Mouse (Mus musculus) forebrain, postnatal 0 days (tissue): ENCODE measurements at regions not wholly inside any gene's neighbourhood (a gene's known extent, or its start where the extent isn't known, plus 50 kb on each side); places are given as distances from the start of the nearest gene placed in this dataset.

Source experiments
- ATAC-seq: fragments of 200-750 bp; cut with Nextera tagmentation; 2 replicates; pipeline ENCODE4 v1.8.0; 2017; ENCODE audit warnings: mild to moderate bottlenecking, moderate library complexity
- DNase-seq: peaks from one replicate; pipeline ENCODE4 v3.0.0-alpha.2; 2015
- H3K27ac ChIP-seq: fragments of 300-500 bp; sonication (generic); 2 replicates; pipeline ENCODE4 v1.5.1; 2014; ENCODE audit warnings: low read depth, mild to moderate bottlenecking, antibody characterized with exemption, low read length, moderate library complexity, mixed read lengths
- H3K27me3 ChIP-seq: fragments of 300-500 bp; sonication (generic); 2 replicates; pipeline ENCODE4 v1.6.1; 2014; ENCODE audit warnings: mild to moderate bottlenecking, low read length, mixed read lengths; ENCODE audit not compliant: insufficient read depth
- H3K36me3 ChIP-seq: fragments of 300-500 bp; sonication (generic); 2 replicates; pipeline ENCODE4 v1.6.1; 2014; ENCODE audit warnings: mild to moderate bottlenecking, moderate library complexity; ENCODE audit not compliant: insufficient read depth
- H3K4me1 ChIP-seq: fragments of 300-500 bp; sonication (generic); 2 replicates; pipeline ENCODE4 v1.6.1; 2014; ENCODE audit warnings: antibody characterized with exemption; ENCODE audit not compliant: insufficient read depth
- H3K4me2 ChIP-seq: fragments of 300-500 bp; sonication (generic); 2 replicates; pipeline ENCODE4 v1.6.1; 2014; ENCODE audit warnings: low read depth, mild to moderate bottlenecking, moderate library complexity
- H3K4me3 ChIP-seq: fragments of 300-500 bp; sonication (generic); 2 replicates; pipeline ENCODE4 v1.5.1; 2014; ENCODE audit warnings: low read depth, low read length, mixed read lengths
- H3K9ac ChIP-seq: fragments of 300-500 bp; sonication (generic); 2 replicates; pipeline ENCODE4 v1.6.1; 2014; ENCODE audit warnings: mild to moderate bottlenecking
- H3K9me3 ChIP-seq: fragments of 300-500 bp; sonication (generic); 2 replicates; pipeline ENCODE4 v1.6.1; 2016; ENCODE audit warnings: low read length
- CTCF ChIP-seq: sonication (generic); IDR thresholded peaks from 2 replicates; pipeline ENCODE4 v1.5.1; 2016; ENCODE audit warnings: antibody characterized with exemption, control low read depth, low read depth
- WGBS: fragments of 180-500 bp; shearing (Covaris S2); extraction: QIAGEN DNeasy Blood & Tissue Kit; methylation state at CpG from one replicate; pipeline ENCODE4 v1.1.7; 2014; 5-methylcytosine and 5-hydroxymethylcytosine counted together

DNA sequence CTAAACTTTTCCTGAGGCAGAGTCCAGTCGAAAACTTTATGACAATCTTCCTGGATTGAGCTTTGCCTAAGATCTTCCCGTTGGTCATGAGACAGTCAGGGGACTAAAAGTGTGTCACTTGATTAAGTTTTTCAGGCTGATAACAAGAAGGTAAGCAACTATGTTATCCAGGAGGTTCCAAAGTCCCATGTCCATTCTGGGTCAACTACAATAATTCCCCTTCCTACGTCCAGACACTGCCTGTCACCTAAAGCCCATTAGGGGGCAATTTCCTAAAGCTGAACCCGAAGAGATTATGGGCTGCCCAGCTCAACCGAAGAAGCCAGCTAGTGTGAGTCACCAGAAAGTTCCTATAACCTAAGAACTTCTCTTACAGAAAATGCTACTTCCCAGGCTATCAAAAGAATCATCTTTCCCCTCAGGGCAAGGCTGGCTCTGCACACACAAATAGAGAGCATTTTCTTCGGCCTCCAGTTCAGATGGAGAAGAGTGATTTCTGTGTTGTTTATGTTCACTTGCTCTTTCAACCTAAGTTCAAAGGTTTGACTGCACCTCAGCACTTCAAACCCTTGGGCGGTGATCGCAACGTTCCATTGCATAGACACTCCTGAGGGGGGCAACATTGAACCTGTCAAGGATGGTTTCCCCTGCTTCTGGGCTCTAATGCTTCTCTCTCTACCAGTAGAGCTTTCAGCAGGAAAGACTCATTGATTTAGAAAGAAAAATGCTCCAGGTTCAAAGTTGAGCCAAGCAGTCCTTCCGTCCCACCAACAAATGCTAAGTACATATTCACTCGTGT lies 171.7 kb downstream of the Nrip1 start:
- TF ChIP-seq CTCF = peak; percentile 41
- H3K4me2 ChIP-seq = no peak overlapping the region
- no peaks in the 10 kb centered on the region for H3K9me3 ChIP-seq
- no peak for ATAC-seq
- WGBS = 64% methylated on average over 11 of the region's 11 CpGs
- H3K36me3 ChIP-seq = no peaks in the 10 kb centered on the region
- H3K27me3 ChIP-seq = no peaks in the 10 kb centered on the region
- H3K9ac ChIP-seq = no peak overlapping the region
- H3K27ac ChIP-seq = no peak overlapping the region
- DNase-seq = no peak
- no peak overlapping the region for H3K4me3 ChIP-seq
- no peaks in the 10 kb centered on the region for H3K4me1 ChIP-seq

DNA sequence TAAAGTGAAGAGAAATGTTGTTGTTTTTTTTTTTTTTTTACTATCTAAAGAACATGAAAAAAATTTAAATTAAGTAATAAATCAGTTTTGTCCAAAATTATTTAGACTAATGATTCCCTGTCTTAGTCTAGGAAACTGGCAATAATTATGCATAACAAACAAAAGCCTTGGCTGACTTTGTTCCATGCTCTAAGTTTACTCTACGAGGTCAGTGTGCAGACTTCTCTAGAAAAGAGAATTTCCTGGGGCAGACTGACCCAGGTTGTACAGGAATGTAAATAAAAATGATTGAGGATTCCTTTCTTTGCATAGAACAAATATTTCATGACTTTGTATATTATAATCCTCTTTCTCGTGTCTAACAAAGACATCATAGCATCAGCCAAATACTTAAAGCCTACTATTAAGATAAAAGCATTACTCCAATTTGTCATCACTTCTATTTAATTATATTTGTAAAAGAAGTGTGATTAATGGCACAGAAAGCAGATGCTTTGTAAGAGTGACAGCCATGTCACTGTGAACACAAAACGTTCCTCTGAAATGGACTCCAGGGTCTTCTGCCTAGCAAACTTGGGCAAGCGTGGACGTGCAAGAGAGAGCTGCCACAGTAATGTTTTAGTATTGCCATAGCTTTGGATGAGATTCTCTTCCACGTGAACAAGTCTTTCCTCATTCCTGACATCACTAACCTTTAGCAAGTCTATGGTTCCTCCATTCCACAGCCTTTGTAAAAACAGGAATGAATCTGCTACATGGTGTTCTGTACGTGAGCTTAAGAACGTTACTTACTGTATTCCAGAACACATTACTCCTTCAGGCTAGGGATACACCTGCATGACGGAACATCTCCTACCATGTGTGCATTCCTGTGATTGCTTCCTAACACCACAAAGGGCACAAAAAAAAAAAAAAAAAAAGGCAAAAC lies 172.6 kb downstream of the Nrip1 start:
- ATAC-seq (no peak), DNase-seq (no peak)
- Histone ChIP-seq H3K27me3 (no peaks in the 10 kb centered on the region), H3K4me2 (no peak overlapping the region), H3K4me1 (no peaks in the 10 kb centered on the region), H3K4me3 (no peak overlapping the region), H3K9ac (no peak overlapping the region), H3K9me3 (no peaks in the 10 kb centered on the region), H3K27ac (no peak overlapping the region), H3K36me3 (no peaks in the 10 kb centered on the region)
- no peak for TF ChIP-seq CTCF
- WGBS = 72% methylated on average over 9 of the region's 9 CpGs

DNA sequence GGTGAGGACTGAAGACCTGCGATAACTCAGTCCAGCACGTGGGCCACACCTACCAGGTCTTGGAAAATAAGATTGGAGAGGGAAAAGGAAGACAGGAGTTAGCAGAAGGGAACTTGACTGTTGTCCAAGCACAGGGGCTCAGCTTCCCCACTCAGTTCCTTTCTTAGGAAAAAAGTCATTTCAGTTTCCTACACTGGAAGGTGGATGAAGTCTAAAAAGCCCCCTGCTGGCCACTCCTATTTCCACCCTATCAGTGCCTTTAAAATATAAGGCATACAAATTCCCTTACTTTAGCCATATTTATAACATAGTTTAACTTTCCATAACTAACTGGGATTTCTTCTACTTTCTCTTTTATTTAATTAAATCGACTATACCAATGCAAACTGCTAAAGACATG lies 173.4 kb downstream of the Nrip1 start:
- WGBS = 84% methylated on average over 3 of the region's 3 CpGs
- no peak overlapping the region for H3K9ac ChIP-seq
- H3K36me3 ChIP-seq = no peaks in the 10 kb centered on the region
- H3K27ac ChIP-seq = no peak overlapping the region
- DNase-seq (peak; percentile 19), ATAC-seq (no peak)
- no peaks in the 10 kb centered on the region for H3K4me1 ChIP-seq
- no peaks in the 10 kb centered on the region for H3K9me3 ChIP-seq
- no peak overlapping the region for H3K4me3 ChIP-seq
- TF ChIP-seq CTCF = peak; percentile 36
- H3K27me3 ChIP-seq = no peaks in the 10 kb centered on the region
- H3K4me2 ChIP-seq = no peak overlapping the region

DNA sequence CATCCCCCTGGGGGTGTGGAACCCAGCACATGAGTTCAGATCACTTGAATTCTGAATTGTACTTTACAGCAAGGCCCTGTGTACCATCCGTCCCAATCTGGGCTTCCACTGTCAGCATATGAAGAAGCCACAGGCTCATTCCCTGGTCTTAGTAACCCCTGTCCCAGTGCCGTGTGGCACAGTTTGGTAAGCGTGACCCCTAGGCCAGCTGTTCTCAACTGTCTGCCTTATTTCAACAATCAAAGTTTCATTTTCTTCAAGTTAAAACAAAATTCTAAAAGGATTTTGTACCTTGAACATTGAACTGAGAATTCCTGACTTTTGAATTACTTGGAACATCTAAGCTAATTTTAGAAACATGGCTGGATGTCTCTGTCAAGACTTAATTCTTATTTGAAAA lies 174.6 kb downstream of the Nrip1 start:
- no peaks in the 10 kb centered on the region for H3K4me1 ChIP-seq
- DNase-seq = no peak
- 87% methylated on average over 3 of the region's 3 CpGs for WGBS
- H3K27ac ChIP-seq = no peak overlapping the region
- no peak overlapping the region for H3K4me2 ChIP-seq
- H3K27me3 ChIP-seq = no peaks in the 10 kb centered on the region
- no peaks in the 10 kb centered on the region for H3K36me3 ChIP-seq
- no peak for ATAC-seq
- H3K4me3 ChIP-seq = no peak overlapping the region
- H3K9ac ChIP-seq = no peak overlapping the region
- H3K9me3 ChIP-seq = no peaks in the 10 kb centered on the region
- TF ChIP-seq CTCF = no peak

DNA sequence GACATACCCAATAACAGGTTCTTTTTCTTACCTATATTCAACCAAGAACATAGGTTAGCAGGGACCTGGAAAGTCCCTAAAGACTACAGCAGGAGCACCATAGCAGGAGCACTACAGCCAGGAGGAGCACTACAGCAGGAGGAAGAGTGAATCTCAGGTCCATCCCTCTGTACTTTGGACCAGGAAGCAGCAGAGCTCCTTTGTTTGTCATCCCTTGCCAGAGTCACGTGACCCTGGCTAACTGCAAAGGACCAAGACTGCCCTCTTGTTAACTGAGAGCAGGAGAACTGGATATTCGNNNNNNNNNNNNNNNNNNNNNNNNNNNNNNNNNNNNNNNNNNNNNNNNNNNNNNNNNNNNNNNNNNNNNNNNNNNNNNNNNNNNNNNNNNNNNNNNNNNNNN lies 172.2 kb upstream of the Samsn1 start:
- Histone ChIP-seq H3K36me3 (no peaks in the 10 kb centered on the region), H3K27me3 (no peaks in the 10 kb centered on the region), H3K27ac (no peak overlapping the region), H3K4me1 (no peaks in the 10 kb centered on the region), H3K4me2 (no peak overlapping the region), H3K9ac (no peak overlapping the region), H3K9me3 (no peaks in the 10 kb centered on the region), H3K4me3 (no peak overlapping the region)
- DNase-seq (no peak), ATAC-seq (no peak)
- WGBS = 66% methylated on average over 2 of the region's 2 CpGs
- no peak for TF ChIP-seq CTCF

DNA sequence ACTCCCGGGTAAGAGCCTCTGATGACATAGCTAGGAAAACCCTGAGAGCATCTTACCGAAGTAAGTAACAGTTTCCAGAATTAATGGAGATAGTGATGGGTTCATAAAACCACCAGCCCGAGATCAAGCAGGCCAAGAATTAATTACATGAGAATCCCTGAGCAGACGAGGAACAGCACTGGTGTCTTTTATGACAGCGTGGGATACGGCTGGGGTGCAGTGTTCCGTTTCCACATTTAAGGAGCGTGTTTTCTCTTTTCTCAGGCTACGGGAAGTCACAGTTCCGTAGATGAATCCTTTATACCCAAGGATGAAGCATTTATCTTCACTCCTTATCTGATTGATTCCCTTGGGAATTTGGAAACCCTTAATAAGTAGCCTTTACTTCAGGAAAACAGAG lies 169.1 kb upstream of the Samsn1 start:
- H3K36me3 ChIP-seq = no peaks in the 10 kb centered on the region
- H3K4me3 ChIP-seq = no peak overlapping the region
- no peaks in the 10 kb centered on the region for H3K27me3 ChIP-seq
- no peak overlapping the region for H3K27ac ChIP-seq
- DNase-seq = no peak
- H3K9ac ChIP-seq = no peak overlapping the region
- no peaks in the 10 kb centered on the region for H3K9me3 ChIP-seq
- H3K4me1 ChIP-seq = no peaks in the 10 kb centered on the region
- 96% methylated on average over 10 of the region's 10 CpGs for WGBS
- no peak for TF ChIP-seq CTCF
- no peak for ATAC-seq
- H3K4me2 ChIP-seq = no peak overlapping the region

DNA sequence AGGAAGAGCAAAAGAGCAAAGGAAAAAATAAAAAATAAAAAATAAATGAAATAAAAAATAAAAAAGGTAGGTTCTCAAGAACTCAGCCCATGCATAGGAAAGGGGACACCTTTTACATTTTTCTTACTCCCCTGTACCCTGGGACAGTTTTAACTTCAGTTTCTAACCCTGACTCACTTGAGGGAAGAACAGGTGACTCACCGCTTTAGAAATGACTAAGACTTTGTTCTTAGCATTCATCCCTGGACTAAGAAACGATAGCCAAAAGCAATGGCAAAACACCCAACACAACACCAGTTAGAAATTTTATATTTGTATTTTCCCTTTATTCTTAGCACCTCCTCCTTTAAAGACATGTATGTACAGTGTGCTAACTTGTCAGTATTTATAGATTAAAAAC lies 161.5 kb upstream of the Samsn1 start:
- WGBS = 75% methylated on average over 2 of the region's 2 CpGs
- H3K9ac ChIP-seq = no peak overlapping the region
- no peak for ATAC-seq

More for the DNA sequence above, 161.5 kb upstream of the Samsn1 start:
- Histone ChIP-seq H3K4me2 (no peak overlapping the region), H3K4me1 (0 out of 2 replicates have a peak, but pooled peaks cover 3% of the 10 kb centered on the region), H3K27me3 (no peaks in the 10 kb centered on the region), H3K27ac (no peak overlapping the region), H3K9me3 (no peaks in the 10 kb centered on the region), H3K36me3 (no peaks in the 10 kb centered on the region), H3K4me3 (no peak overlapping the region)
- DNase-seq = no peak
- TF ChIP-seq CTCF = no peak
